Mouse (Mus musculus) gastrocnemius, adult 8-10 months (tissue): ENCODE measurements around the gene Akap13. TPM values are rescaled to one million over a fixed set of nuclear protein-coding genes. Genes with fewer than 3 reads are reported as not detected.
A peak's percentile ranks its signal among the peaks of the same experiment; 100 is the strongest.
"Not testable (repeated sequence)": the region's sequence is repeated elsewhere in the genome, so short reads cannot be mapped to it uniquely, and the experiment has no call there.

Experiments
- DNase-seq, 2 experiments: peaks; one replicate each; pipeline ENCODE4 v3.0.0; 2022; ENCODE audit warnings: low spot score in 2 of 2
- total RNA-seq, 4 experiments: library from RNA; stranded (reverse); gene quantifications; 2 replicates each; pipeline ENCODE4 v1.2.4; 2022

Akap13 gene
- total RNA-seq, 4 experiments from 2014 or later = 53.9 to 74.5 (median 64.0) TPM

GRCm38 (mm10) chr7:75754587-75755499 is 299.5 kb downstream of the Akap13 start:
- no peak for DNase-seq

- no peak for DNase-seq
Measured at GRCm38 (mm10) chr7:75755861-75756449, 300.6 kb downstream of the Akap13 start.

GRCm38 (mm10) chr7:75759992-75760514 is 304.7 kb downstream of the Akap13 start:
- no peak for DNase-seq

GRCm38 (mm10) chr7:75760661-75761319 is 305.5 kb downstream of the Akap13 start:
- not testable (repeated sequence) for DNase-seq

GRCm38 (mm10) chr7:75762225-75762624 is 306.9 kb downstream of the Akap13 start:
- DNase-seq = not testable (repeated sequence)

GRCm38 (mm10) chr7:75767080-75767769 is 311.9 kb downstream of the Akap13 start:
- DNase-seq = not testable (repeated sequence)

- DNase-seq = no peak
Measured at GRCm38 (mm10) chr7:75768169-75768568, 312.8 kb downstream of the Akap13 start.

GRCm38 (mm10) chr7:75769909-75770308 is 314.6 kb downstream of the Akap13 start:
- no peak for DNase-seq

- DNase-seq = not testable (repeated sequence)
Measured at GRCm38 (mm10) chr7:75774095-75775078, 319.1 kb downstream of the Akap13 start.

GRCm38 (mm10) chr7:75778053-75778452 is 322.7 kb downstream of the Akap13 start:
- DNase-seq = no peak

- DNase-seq = no peak
Measured at GRCm38 (mm10) chr7:75780812-75781211, 325.5 kb downstream of the Akap13 start.

- no peak for DNase-seq
Measured at GRCm38 (mm10) chr7:75781298-75781947, 326.1 kb downstream of the Akap13 start.

GRCm38 (mm10) chr7:75781948-75782722 is 326.8 kb downstream of the Akap13 start:
- DNase-seq = peak; percentile 75 to 76

- DNase-seq = no peak
Measured at GRCm38 (mm10) chr7:75782723-75783011, 327.3 kb downstream of the Akap13 start.

- no peak for DNase-seq
Measured at GRCm38 (mm10) chr7:75785388-75786328, 330.3 kb downstream of the Akap13 start.

- no peak for DNase-seq
Measured at GRCm38 (mm10) chr7:75786812-75787211, 331.5 kb downstream of the Akap13 start.

GRCm38 (mm10) chr7:75787371-75787770 is 332.0 kb downstream of the Akap13 start:
- DNase-seq = no peak
